Mouse (Mus musculus) hindbrain, embryonic 13.5 days (tissue): Measurements from ENCODE around the gene Ttc17. TPM values are rescaled to one million over a fixed set of nuclear protein-coding genes. Genes with fewer than 3 reads are reported as not detected.

Source experiments
- ATAC-seq: fragments of 200-750 bp; cut with Nextera tagmentation; 2 replicates; pipeline ENCODE4 v1.8.0; 2017; ENCODE audit warnings: moderate TSS enrichment; ENCODE audit not compliant: low FRiP score
- H3K27ac ChIP-seq: fragments of 300-500 bp; sonication (generic); 2 replicates; pipeline ENCODE4 v1.5.1; 2015; ENCODE audit warnings: inconsistent platforms, mild to moderate bottlenecking, moderate library complexity
- H3K27me3 ChIP-seq: fragments of 300-500 bp; sonication (generic); 2 replicates; pipeline ENCODE4 v1.6.1; 2015; ENCODE audit warnings: mild to moderate bottlenecking, inconsistent platforms
- H3K36me3 ChIP-seq: fragments of 300-500 bp; sonication (generic); 2 replicates; pipeline ENCODE4 v1.6.1; 2015; ENCODE audit warnings: mild to moderate bottlenecking, inconsistent platforms
- H3K4me1 ChIP-seq: fragments of 300-500 bp; sonication (generic); replicated peaks from 2 replicates; pipeline ENCODE4 v1.6.1; 2015; ENCODE audit warnings: inconsistent platforms
- H3K4me2 ChIP-seq: fragments of 300-500 bp; sonication (generic); 2 replicates; pipeline ENCODE4 v1.6.1; 2015; ENCODE audit warnings: inconsistent platforms, mild to moderate bottlenecking, moderate library complexity
- H3K4me3 ChIP-seq: fragments of 300-500 bp; sonication (generic); 2 replicates; pipeline ENCODE4 v1.5.1; 2015; ENCODE audit warnings: mild to moderate bottlenecking, inconsistent platforms
- H3K9ac ChIP-seq: fragments of 300-500 bp; sonication (generic); 2 replicates; pipeline ENCODE4 v1.6.1; 2015; ENCODE audit warnings: mild to moderate bottlenecking, inconsistent platforms
- H3K9me3 ChIP-seq: fragments of 300-500 bp; sonication (generic); 2 replicates; pipeline ENCODE4 v1.6.1; 2016; ENCODE audit warnings: inconsistent platforms
- WGBS: fragments of 180-500 bp; shearing (Covaris S2); methylation state at CpG from one replicate; pipeline ENCODE4 v1.1.7; 2015; 5-methylcytosine and 5-hydroxymethylcytosine counted together
- polyA plus RNA-seq: library from polyadenylated mRNA; unstranded; fragments of >200 nt; fragmentation: Nextera tagmentation; extraction: Ambion mirVana; gene quantifications from 2 replicates; pipeline ENCODE4 v1.2.1, GENCODE M21; 2015

Gene Ttc17
- polyA plus RNA-seq, 1 experiment from 2014 or later = 21.8 TPM

DNA sequence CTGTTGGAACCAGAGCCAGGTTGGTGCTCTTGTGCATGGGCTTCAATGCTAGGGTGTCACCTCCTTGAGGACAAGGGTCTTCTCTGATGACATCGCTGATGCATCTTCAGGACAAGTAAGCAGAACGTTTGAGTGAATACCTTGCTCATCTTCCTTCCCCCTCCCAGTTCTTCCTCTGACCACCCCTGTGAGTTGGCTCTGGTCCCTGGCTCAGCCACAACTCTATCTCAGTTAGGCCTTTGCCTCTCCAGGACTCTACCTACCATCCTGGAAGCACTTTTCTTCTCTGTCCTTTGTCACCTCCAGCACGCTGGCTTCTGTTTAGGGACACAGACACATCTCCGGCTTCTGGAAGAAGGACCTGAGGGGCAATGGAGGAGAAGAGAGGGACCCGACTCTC lies 126.9 kb downstream of the Ttc17 start:
- 82% methylated on average over 5 of the region's 5 CpGs for WGBS
- Histone ChIP-seq H3K4me2 (no peak overlapping the region), H3K9me3 (no peaks in the 10 kb centered on the region), H3K4me3 (no peak overlapping the region), H3K36me3 (no peaks in the 10 kb centered on the region), H3K27ac (no peak overlapping the region), H3K4me1 (no peaks in the 10 kb centered on the region), H3K9ac (no peak overlapping the region), H3K27me3 (peaks cover 9% of the 10 kb centered on the region)
- no peak for ATAC-seq

DNA sequence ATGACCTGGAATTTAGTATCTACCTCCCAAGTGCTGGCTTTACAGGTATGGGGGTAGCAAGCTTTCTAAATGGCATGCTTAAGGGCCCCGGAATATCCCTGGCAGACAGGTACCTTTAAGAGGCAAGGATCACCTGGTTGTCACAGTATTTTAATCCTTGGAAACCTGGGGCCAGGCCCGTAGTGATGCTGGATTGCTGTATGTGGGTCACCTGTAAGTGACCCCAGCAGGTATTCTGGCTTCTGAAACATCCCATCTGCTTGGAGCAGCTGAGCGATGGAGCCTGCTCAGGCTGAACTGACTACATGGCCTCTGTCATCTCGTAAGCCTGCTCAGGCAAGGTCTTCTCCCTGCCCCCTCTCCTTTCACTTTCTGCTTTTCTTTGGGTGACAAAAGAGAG lies 130.4 kb downstream of the Ttc17 start:
- Histone ChIP-seq H3K4me3 (no peak overlapping the region), H3K27ac (no peak overlapping the region), H3K27me3 (peaks cover 23% of the 10 kb centered on the region), H3K9me3 (no peaks in the 10 kb centered on the region), H3K9ac (no peak overlapping the region), H3K4me1 (peaks cover 10% of the 10 kb centered on the region), H3K4me2 (no peak overlapping the region), H3K36me3 (no peaks in the 10 kb centered on the region)
- whole genome bisulfite sequencing = 73% methylated on average over 4 of the region's 4 CpGs
- no peak for ATAC-seq

DNA sequence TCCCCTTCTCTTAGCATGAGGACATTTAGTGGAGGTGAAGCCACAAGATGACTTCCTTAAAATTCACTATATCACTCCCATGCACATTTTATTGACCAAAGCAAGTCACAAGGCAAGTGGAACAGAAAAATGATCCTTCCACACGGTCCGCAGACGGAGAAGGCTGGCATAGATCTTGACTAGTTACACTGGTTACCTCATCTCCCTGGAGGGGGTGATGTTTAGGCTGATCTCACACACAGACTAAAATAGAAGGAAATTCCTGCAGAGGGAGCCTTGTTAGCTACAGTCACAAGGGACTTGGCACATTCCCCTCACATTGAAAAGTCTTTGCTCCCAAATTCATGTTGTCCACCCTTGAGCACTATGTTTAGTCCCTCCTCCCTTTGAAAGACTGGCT lies 130.8 kb downstream of the Ttc17 start:
- ATAC-seq = no peak
- Histone ChIP-seq H3K9ac (no peak overlapping the region), H3K4me2 (no peak overlapping the region), H3K36me3 (no peaks in the 10 kb centered on the region), H3K27ac (no peak overlapping the region), H3K4me1 (peaks cover 10% of the 10 kb centered on the region), H3K4me3 (no peak overlapping the region), H3K27me3 (peaks cover 23% of the 10 kb centered on the region), H3K9me3 (no peaks in the 10 kb centered on the region)
- 88% methylated on average over 3 of the region's 3 CpGs for WGBS

DNA sequence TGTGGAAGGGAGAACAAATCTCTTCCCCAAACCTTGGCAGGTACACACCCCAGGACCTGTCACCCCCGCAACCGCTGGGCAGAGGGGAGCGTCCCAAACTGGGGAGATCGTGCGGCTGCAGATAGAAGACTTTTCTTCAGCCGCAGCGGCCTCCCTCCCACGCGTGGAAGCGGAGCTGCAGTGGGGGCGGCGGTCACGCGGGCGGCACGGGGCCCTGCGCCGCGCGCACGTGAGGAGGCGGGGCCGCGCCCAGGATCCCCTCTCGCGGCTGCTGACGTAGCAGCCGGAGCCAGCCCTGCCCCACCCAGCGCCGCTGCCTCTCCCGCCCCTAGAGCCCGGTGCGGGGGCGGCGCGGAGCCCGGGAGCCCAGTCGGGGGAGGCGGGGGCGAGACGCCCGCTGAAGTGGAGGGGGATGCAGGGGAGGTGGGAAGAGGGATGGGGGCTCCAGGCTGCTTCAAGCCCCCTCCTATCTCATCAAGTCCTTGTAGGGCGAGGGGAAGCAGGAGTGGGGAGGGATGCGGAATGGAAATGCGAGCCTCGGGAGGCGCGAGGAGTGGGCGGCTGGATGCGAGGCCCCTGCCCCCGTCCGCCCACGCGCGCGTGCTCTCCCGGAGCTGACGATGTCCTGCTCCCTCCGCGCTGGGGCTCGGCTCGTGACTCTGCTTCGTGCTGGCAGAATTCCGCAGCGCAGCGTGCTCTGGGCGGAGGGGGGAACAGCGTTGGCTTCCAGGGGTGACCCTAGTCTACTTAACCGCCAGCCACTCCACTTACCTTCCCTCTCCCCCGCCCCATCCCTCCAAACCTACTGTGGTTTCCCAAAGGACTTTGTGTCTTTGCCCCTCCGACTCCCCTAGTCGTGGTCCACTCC lies 133.1 kb downstream of the Ttc17 start:
- peak overlapping the region; percentile 57 for H3K4me3 ChIP-seq
- peak overlapping the region; percentile 79 for H3K27ac ChIP-seq
- under 1% methylated on average over 48 of the region's 72 CpGs for WGBS
- peak; percentile 89 for ATAC-seq
- H3K27me3 ChIP-seq = peaks cover 23% of the 10 kb centered on the region
- H3K9me3 ChIP-seq = no peaks in the 10 kb centered on the region
- H3K4me1 ChIP-seq = peaks cover 10% of the 10 kb centered on the region
- no peaks in the 10 kb centered on the region for H3K36me3 ChIP-seq
- H3K4me2 ChIP-seq = peak overlapping the region; percentile 92
- peak overlapping the region; percentile 83 for H3K9ac ChIP-seq

DNA sequence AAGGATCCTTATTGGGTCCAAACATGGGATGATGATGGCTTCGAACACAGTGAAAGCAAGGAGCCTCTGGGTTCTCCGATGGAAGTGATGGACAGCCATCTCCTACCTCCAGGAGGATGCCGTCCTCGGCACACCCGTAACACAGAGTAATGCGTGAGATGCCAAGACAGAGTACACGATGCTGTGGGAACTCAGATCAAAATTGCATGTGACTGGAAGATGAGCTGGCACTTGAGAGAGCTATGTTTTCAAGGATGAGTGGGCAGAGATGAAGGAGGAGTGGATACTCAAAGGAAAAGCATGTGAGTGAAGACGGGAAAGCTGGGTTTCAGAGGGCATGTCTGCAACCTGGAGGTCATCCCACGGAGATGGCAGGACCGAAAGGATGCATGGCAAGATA lies 135.3 kb downstream of the Ttc17 start:
- Histone ChIP-seq H3K4me3 (no peak overlapping the region), H3K4me2 (no peak overlapping the region), H3K27ac (no peak overlapping the region), H3K36me3 (no peaks in the 10 kb centered on the region), H3K4me1 (peaks cover 27% of the 10 kb centered on the region), H3K27me3 (peaks cover 22% of the 10 kb centered on the region), H3K9me3 (no peaks in the 10 kb centered on the region), H3K9ac (no peak overlapping the region)
- WGBS = 90% methylated on average over 10 of the region's 10 CpGs
- ATAC-seq = no peak

DNA sequence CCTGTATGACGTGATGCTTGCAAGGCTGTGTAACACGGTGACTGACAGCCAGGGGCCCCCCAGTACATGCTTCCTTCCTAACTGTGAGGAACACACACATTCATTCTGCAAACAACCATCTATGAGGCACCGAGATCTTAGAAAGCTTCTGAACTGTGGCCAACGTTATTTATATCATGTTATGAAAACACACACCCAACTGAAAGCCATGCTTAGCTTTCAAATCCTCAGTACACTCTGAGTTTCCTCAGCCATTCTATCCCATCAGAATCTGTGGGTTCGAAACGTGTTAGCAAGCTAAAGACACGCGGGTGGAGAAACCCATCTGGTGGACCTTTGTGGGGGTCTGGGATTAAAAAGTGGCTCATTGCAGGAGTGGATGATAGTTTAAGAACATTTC lies 137.7 kb downstream of the Ttc17 start:
- no peak for ATAC-seq
- Histone ChIP-seq H3K27ac (no peak overlapping the region), H3K27me3 (peaks cover 12% of the 10 kb centered on the region; the same call in 1 of the 2 replicates), H3K9ac (no peak overlapping the region), H3K4me3 (no peak overlapping the region), H3K36me3 (no peaks in the 10 kb centered on the region), H3K4me1 (peaks cover 39% of the 10 kb centered on the region), H3K4me2 (no peak overlapping the region), H3K9me3 (no peaks in the 10 kb centered on the region)
- WGBS = 87% methylated on average over 8 of the region's 8 CpGs

DNA sequence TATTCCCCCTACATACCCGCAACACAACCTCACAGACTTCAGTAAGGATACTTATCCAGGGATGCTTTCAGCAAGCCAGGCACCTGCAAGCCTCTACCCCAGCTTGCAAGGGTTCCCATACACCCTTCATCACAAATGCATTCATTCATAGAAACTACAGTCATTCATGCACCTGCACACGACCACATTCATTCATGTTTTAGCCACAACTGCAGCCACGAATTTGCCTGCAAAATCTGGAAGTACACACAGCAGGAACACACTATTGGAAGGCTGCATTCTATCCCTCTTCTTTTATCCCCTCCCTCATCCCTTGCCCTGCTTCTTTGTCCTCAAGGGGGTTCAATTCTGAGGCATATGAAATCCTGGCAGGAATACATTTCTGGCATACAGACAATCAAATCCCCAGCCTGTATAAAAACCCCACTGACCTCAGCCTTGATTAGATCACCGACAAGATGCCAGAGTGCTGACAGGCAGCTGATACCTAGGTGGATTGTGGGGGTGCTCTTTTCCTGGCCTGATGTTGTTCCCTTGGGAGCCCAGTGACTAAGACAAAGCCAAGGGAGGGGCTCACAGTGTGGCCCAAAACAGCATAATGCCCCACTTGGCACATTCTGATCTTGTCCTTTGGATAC lies 139.2 kb downstream of the Ttc17 start:
- Histone ChIP-seq H3K4me3 (no peak overlapping the region), H3K4me1 (peaks cover 47% of the 10 kb centered on the region), H3K27ac (peak overlapping the region; percentile 56; the same call in 1 of the 2 replicates), H3K27me3 (peaks cover 16% of the 10 kb centered on the region; the same call in 1 of the 2 replicates), H3K36me3 (no peaks in the 10 kb centered on the region), H3K4me2 (no peak overlapping the region), H3K9me3 (no peaks in the 10 kb centered on the region), H3K9ac (no peak overlapping the region)
- 26% methylated on average over 4 of the region's 4 CpGs for WGBS
- ATAC-seq = no peak

DNA sequence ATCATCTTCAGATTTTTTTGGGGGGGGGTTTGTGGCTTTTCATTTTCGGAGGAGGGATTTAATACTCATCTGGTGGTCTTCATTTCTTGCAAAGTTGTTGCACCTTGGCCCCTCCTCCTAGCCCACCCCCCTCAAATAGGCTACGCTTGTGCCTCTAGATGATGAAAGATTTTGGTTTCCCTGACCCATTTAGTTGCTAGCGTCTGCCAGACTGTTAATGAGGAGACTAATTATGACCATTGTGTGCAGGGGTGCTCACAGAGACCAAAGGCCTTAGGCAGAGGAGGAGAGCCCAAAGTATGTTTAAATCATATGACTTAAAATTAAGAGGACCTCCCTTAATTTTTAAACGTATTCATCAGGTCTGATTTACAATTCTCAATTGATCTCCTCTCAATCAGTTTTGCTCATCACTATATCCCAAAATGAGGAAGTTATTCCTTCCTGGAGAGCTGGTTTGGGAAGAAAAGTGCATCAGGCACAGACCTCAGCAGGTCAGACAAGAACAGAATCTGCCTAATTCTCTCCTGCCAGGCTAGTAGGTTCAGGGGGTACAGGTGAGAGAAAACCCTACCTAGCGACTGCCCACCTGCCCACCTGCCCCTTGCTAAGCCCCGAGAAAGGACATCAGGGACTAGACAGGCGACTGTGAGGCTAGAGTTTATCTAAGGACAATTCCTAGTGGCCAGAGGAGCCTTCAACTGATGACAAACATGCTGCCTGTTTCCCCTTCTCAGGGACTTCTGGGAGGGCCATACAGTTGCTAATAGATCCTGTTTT lies 139.9 kb downstream of the Ttc17 start:
- no peak for ATAC-seq
- Histone ChIP-seq H3K9me3 (no peaks in the 10 kb centered on the region), H3K4me1 (peaks cover 47% of the 10 kb centered on the region), H3K4me2 (peak overlapping the region; percentile 71; the same call in 1 of the 2 replicates), H3K4me3 (no peak overlapping the region), H3K36me3 (no peaks in the 10 kb centered on the region), H3K27ac (peak overlapping the region; percentile 88), H3K9ac (peak overlapping the region; percentile 62; the same call in 1 of the 2 replicates), H3K27me3 (peaks cover 8% of the 10 kb centered on the region; the same call in 1 of the 2 replicates)
- 25% methylated on average over 7 of the region's 7 CpGs for WGBS

DNA sequence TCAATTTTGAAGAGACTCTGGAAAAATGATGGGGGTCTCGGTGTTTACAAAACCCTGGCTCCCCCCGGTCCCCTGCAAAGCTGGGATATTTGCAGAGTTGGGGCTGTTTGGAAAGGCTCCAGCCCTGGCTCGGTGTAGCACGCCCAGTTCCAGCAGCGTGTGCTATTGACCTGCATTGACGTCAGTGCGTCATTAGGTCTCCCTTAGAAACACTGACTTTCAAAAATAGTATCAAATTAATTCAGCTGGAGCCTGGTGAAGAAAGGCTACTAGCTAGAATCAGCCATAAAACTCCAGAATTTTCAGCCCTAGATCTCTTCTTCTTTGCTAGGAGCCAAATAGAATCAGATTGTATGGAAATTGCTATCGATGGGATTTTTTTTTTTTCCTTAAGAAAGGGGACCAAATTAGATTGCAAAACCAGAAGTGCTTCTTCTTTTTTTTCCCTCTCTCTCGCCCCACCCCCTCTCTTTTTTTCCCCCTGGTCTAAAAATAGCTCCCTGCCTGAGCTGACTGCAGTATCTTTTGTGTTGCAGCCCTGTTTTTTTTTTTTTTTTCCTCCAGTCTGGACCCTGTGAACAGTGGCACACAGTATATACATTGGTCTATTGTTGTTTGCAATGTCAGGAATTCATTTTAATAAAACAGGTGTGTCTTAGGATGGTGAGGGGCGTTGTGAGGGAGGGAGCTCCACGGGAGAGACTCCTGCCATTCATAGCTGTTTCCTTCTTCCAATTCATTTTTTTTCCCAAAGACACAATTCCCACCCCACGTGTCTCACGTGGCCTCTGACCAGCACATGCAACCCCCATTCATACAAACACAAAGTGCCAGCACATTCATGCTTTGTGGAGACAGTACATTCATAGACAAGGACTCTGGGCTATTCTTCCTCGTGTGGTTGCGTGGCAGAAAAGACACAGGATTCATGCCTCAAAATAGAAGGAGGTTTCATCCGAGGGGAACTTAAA lies 141.0 kb downstream of the Ttc17 start:
- Histone ChIP-seq H3K9ac (peak overlapping the region; percentile 72), H3K27me3 (0 out of 2 replicates have a peak, but pooled peaks cover 5% of the 10 kb centered on the region), H3K27ac (peak overlapping the region; percentile 88), H3K4me1 (peaks cover 47% of the 10 kb centered on the region), H3K36me3 (no peaks in the 10 kb centered on the region), H3K4me3 (peak overlapping the region; percentile 38), H3K9me3 (no peaks in the 10 kb centered on the region), H3K4me2 (peak overlapping the region; percentile 71)
- WGBS = 1% methylated on average over 16 of the region's 16 CpGs
- peak; percentile 83 for ATAC-seq

DNA sequence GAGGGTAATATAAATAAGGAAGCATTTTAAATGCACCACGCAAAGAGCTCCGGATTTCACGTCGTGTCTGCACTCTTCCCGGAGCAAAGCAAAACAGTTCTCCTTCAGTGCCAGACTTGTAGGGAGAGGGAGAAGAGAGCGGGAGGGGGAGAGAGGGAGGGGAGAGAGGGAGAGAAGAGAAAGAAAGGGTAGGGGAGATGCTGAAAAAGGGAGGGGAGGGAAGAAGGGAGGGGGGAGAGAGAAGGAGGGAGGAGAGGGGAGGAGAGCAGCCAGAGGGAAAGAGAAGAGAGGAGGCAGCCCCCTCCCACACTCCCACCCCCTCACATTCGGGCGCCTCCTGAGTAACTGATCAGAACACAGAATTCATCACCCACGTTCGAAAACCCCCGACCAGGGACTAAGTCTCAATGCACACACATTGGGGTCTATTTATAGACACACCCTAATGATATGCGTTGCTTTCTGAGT lies 141.8 kb downstream of the Ttc17 start:
- WGBS = 0% methylated on average over 12 of the region's 12 CpGs
- Histone ChIP-seq H3K9me3 (no peaks in the 10 kb centered on the region), H3K27me3 (0 out of 2 replicates have a peak, but pooled peaks cover 10% of the 10 kb centered on the region), H3K4me2 (peak overlapping the region; percentile 71), H3K4me3 (peak overlapping the region; percentile 38), H3K36me3 (no peaks in the 10 kb centered on the region), H3K9ac (peak overlapping the region; percentile 72), H3K27ac (peak overlapping the region; percentile 88), H3K4me1 (peaks cover 47% of the 10 kb centered on the region)
- ATAC-seq = peak; percentile 65

DNA sequence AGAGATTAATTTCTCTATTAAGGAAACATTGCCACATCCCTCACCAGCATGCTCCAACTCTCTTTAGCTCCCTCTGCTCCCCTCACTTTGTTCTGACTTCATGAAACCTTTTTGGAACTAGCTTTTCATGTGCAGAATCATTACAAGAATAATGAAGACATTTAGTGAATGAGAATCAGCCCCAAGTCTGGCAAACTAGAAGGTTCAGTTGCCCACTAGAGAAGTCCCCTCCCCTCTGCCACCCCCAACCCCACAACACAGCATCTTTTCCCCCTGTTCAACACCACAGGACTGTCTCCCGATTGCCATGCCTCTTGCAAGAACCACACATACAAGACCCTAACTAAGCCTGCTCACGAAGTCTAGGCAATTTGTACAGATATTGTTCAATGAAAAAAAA lies 142.5 kb downstream of the Ttc17 start:
- Histone ChIP-seq H3K4me3 (peak overlapping the region; percentile 38), H3K9ac (peak overlapping the region; percentile 72; the same call in 1 of the 2 replicates), H3K9me3 (no peaks in the 10 kb centered on the region), H3K27me3 (0 out of 2 replicates have a peak, but pooled peaks cover 10% of the 10 kb centered on the region), H3K27ac (peak overlapping the region; percentile 88; the same call in 1 of the 2 replicates), H3K4me2 (peak overlapping the region; percentile 71), H3K36me3 (no peaks in the 10 kb centered on the region), H3K4me1 (peaks cover 47% of the 10 kb centered on the region)
- WGBS = 0% methylated on average over 2 of the region's 2 CpGs
- no peak for ATAC-seq
